Mouse (Mus musculus) A20 (cell line): Measurements from ENCODE around the gene Anxa1.

Source experiments
- DNase-seq: peaks from one replicate; pipeline ENCODE4 v3.0.0-alpha.2; 2011; ENCODE audit warnings: low read depth, low spot score

The Anxa1 gene

GRCm38 (mm10) chr19:20390455-20390994, at the start of gene Anxa1:
Gene Anxa1, minus strand, starts transcription at chr19:20390944.
- DNase-seq: no peak

DNA sequence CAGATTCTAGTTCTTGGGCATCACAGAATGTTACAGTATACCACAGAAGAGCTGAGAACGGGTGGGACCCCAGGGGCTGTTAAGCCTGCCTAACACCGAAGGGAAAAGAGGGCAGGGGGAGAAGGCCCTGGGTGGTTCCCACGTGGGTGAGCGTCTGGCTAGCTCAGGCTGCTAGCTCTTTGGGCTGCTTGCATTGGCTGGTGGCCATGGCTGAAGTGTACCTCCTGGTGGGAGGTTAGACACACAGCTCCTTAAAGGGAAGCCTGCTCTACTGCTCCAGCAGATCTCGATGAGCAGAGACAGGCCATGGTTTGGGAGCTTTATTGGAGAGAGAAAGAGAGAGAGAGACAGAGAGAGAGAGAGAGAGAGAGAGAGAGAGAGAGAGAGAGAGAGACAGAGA, 46.3 kb upstream of the Anxa1 start:
- DNase-seq: no peak

DNA sequence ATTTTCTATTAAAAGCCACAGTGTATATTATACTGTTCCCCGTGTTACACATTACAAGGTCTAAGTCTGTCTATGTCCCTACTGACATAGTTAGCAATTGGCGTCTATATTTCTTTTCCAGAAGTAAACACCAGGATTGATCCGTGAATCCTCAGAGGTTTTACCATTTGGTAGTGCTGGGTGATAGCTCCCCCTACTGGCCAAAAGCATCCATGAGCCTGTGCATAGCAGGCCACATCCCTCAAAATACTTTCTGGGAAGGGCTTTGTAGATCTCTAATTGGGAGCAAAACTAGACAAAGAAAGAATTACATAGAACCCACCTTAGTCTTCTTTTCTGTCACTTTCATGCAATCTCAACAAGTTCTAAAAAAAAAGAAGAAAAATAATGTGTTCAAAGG, 43.8 kb upstream of the Anxa1 start:
- DNase-seq: no peak

DNA sequence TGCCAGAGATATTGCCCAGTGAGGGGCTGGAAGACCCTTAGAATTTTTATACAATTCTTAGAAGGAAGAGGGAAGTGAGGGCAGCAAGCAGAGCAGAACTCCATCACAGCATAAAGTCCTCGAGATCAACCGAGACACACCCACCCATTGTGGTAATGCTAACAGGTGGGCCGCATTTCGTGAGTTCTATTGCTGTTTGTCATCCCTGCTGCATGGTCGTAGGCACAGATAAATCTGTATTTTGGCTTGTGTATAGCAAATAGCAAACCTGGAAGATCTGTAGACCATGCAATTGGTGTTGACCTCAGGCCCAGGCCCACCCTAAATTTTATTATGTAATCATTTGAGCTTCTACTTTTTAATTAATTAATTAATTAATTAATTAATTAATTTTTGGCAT, 43.2 kb upstream of the Anxa1 start:
- no peak for DNase-seq

GRCm38 (mm10) chr19:20426443-20427161, 35.9 kb upstream of the Anxa1 start:
- DNase-seq: no peak

- DNase-seq: no peak
Measured at GRCm38 (mm10) chr19:20411276-20411675, 20.5 kb upstream of the Anxa1 start.

DNA sequence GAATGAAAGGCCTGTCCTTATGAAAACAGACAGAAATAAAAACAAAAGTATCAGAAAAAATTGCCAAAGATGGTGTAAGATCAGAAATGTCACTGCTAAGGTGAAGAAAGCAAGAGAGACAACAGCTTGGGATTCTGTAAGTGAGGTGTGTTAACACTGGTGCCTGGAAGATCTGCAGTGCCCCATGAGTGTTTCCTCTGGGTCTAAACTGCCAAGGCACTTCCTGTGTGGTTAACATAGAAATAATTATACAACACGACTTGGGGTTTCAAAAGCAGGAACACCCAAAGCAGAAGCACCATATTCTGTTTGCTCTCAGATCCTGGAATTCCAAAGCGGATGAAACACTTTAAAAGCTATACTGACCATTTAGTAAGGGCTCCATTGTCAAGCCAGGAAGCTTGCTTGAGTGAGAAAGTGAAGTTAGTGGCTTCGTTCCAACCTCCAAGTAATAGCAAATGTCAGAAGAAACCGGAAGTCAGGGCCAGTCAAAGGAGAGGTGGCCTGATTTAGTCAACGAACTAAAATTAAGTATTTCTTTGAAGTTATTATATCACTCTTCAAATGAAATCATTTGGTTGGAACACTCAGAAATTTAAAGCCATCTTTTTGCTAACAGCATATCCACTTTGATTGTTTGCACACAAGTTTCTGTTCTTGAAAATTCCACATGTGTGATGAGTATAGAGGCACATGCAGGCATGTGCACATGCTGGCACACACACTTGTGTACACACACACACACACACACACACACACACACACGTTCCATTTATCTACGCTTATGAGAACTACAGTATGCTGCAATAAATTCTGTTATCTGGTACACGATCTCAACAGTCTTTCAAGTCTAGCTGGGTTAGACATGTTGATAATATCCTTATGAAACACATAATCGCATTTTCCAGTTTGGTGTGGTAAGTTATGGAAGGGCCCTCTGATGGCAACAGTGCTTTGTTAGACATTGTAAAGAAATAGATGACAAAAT, 19.1 kb upstream of the Anxa1 start:
- DNase-seq: no peak

- DNase-seq: no peak
Measured at GRCm38 (mm10) chr19:20406475-20406874, 15.7 kb upstream of the Anxa1 start.

GRCm38 (mm10) chr19:20405015-20405414, 14.3 kb upstream of the Anxa1 start:
- DNase-seq: no peak

DNA sequence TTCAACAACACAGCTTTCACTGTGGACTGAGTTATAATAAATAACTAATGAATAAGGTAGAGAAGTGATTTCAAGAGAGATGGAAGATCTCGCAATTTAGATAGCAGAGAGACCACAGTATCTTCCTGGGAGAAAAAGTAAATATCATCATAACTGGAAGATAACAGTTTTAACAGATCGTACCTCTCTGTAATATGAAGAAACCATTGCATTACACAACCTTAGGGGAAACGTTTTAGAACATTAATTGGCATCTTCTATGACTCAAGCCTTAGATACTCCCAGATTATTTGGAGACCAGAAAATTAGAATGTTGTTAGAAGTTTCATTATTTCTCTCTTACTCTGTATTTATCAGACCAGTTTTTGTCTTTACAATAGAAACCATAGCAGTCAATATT, 13.0 kb upstream of the Anxa1 start:
- DNase-seq: no peak

DNA sequence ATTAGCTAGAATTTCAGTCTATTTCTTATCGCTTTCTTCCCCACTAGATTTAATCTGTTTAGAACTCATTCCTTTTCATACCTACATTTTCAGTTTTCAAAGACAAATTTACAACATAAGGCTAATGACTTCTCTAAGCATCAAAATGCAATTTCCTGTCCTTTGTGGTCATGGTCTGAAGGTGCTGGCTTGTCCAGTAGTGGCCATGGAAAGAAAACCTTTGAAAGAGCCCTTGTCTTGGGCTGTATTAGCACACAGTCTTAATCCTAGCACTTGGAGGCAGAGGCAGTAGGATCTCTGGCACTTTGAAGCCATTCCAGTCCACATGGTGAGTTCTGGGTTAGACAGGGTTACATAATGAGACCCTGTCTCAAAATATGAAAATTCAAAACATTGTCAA, 12.5 kb upstream of the Anxa1 start:
- DNase-seq: no peak

- DNase-seq: no peak
Measured at GRCm38 (mm10) chr19:20402516-20403200, 11.9 kb upstream of the Anxa1 start.

DNA sequence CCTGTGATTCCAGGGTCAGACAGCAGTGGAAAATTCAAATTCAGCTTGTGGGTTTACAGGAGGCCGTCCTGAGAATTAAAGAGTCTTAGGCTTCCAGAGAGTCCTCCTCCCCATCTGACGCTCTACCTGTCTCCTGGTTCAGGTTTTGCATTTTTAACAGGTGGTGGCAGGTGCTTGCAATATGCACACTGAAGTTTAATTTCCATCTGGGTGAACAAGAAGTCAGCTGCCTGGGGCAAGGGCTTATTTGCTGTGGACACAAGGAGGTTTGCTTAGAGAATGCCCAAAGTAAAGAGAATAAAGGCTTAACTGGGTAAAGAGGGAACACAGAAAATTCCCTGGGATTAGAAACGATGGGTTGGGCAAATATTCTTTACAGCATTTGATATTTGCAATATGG, 11.2 kb upstream of the Anxa1 start:
- no peak for DNase-seq

- DNase-seq: no peak
Measured at GRCm38 (mm10) chr19:20399187-20399586, 8.4 kb upstream of the Anxa1 start.

DNA sequence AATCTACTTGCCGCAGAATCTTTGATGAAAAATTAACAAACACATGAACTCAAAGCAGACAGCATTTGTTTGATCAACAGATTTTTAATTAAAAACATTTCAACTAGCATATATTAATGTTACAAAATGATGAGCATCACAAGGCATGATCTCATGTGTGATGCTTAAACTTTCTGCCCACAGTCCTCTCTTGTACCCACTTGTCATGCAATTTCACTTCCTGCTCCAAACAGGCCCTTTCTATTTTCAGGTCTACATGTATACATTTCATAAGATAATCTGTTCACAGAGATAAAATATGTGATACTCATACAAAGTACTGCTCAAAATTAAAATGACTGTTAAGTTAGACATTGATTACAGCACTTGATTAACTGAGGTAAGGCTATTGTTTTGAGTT, 6.3 kb upstream of the Anxa1 start:
- DNase-seq: no peak

DNA sequence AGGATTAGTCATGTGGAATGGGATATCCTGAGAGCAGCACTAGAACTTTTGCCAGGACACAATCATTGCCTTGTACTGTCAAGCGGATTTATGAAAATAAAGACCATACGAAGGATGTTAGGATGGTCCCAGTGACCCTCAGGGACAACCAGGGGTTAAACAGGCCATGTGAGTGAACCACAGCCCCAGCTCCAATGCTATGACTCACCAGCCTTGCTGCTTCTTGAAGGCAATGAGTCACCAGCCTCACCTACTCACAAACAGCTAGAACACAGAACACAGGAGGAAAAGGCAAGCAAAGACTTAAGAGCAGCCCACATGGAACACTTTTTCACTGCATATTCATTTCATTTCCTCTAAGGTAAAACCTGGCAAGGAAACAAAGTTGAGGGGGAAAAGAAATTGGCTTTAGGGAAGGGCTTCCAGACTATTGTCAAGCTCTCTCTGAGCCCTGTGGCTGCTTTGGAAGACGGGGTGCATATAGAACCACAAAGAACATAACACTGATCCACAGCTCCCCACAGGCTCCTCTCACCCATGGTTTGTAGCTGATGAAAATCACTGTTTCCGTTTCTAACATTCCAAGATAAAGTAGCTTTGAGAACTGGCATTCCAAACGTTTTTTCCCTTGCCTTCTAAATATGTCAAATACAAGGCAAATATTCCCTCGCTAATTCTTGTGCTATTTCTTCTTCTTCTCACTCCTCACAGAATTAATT, 3.0 kb upstream of the Anxa1 start:
- no peak for DNase-seq

GRCm38 (mm10) chr19:20389723-20390122, 1.0 kb downstream of the Anxa1 start:
- no peak for DNase-seq

DNA sequence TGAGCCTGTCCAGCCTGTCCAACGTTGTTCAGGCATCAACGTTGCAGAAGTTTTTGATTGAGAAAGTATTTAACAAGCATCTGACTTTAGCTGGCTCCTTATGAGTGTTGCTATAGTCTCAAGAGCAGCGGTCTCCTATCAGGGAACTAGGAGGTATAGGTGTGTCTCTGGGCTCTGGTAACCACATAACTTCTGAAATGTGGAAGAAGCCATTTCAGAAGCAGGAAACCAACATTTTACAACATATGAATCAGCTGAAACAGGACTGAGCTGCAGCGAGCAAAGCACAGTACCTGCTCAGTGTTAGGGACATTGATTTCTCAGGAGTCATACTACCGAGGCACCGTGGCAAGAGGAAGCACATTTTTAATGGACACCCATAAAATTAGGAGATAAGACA, 1.5 kb downstream of the Anxa1 start:
- no peak for DNase-seq

GRCm38 (mm10) chr19:20388276-20388675, 2.5 kb downstream of the Anxa1 start:
- no peak for DNase-seq

DNA sequence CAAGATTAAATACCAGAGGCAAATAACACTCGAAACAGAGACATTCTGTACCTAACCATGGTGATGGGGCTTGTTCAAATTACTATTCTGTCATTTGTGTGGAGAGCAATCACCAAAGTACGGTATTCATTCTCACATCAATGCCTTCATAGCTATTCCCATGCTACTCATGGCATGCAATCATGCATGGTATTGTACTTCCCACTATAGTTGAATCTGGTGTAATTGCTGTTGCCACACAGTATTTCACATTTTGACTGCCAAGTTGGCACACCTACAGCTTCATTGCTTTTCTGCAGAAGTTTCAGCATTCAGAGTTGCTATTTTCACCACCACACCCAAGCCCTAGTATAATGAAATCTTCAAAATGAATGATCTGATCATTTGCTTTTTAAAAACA, 4.4 kb downstream of the Anxa1 start:
- no peak for DNase-seq

DNA sequence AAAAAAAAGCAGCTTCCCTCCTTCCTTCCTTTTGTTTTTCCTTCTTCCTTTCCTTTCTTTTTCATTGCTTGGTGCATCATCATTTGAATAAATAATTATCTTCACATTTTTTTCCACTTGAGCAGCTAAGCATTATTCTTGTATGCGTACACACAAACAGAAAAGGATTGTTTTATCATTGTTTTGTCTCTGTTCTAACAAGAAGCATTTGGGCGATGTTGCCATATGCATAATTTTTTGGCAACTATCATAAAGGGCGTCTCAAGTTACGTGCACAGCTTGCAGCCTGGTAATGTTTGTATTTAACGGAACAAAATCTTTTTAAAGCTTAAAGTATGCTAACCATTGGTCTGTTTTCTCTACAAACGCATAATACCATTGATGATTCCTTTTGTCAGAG, 5.1 kb downstream of the Anxa1 start:
- DNase-seq: no peak
